Mouse (Mus musculus) midbrain, postnatal 0 days (tissue): ENCODE data around the gene Blvrb. TPM values are rescaled to one million over a fixed set of nuclear protein-coding genes. Genes with fewer than 3 reads are reported as not detected.

ENCODE experiments used
- ATAC-seq: fragments of 200-750 bp; cut with Nextera tagmentation; 2 replicates; pipeline ENCODE4 v1.8.0; 2017; ENCODE audit warnings: moderate number of reproducible peaks, mild to moderate bottlenecking, moderate TSS enrichment, moderate library complexity; ENCODE audit not compliant: low FRiP score
- DNase-seq: peaks from one replicate; pipeline ENCODE4 v3.0.0-alpha.2; 2015; ENCODE audit warnings: low spot score
- H3K27ac ChIP-seq: fragments of 300-500 bp; sonication (generic); 2 replicates; pipeline ENCODE4 v1.5.1; 2014; ENCODE audit warnings: low read depth, mild to moderate bottlenecking, low read length, mixed read lengths
- H3K27me3 ChIP-seq: fragments of 300-500 bp; sonication (generic); 2 replicates; pipeline ENCODE4 v1.6.1; 2014; ENCODE audit warnings: low read length, control low read depth, mixed read lengths; ENCODE audit not compliant: insufficient read depth
- H3K36me3 ChIP-seq: fragments of 300-500 bp; sonication (generic); 2 replicates; pipeline ENCODE4 v1.6.1; 2014; ENCODE audit warnings: low read length, control low read depth, mixed read lengths; ENCODE audit not compliant: insufficient read depth
- H3K4me1 ChIP-seq: fragments of 300-500 bp; sonication (generic); 2 replicates; pipeline ENCODE4 v1.6.1; 2014; ENCODE audit warnings: mild to moderate bottlenecking, control low read depth, antibody characterized with exemption, low read length, mixed read lengths; ENCODE audit not compliant: insufficient read depth
- H3K4me2 ChIP-seq: fragments of 300-500 bp; sonication (generic); 2 replicates; pipeline ENCODE4 v1.6.1; 2014; ENCODE audit warnings: low read depth, mild to moderate bottlenecking, low read length, mixed read lengths; ENCODE audit not compliant: poor library complexity, severe bottlenecking
- H3K4me3 ChIP-seq: fragments of 300-500 bp; sonication (generic); 2 replicates; pipeline ENCODE4 v1.5.1; 2014; ENCODE audit warnings: low read depth, mild to moderate bottlenecking, low read length, moderate library complexity
- H3K9ac ChIP-seq: fragments of 300-500 bp; sonication (generic); replicated peaks from 2 replicates; pipeline ENCODE4 v1.6.1; 2014; ENCODE audit warnings: mild to moderate bottlenecking, low read length, moderate library complexity, mixed read lengths; ENCODE audit not compliant: poor library complexity, severe bottlenecking
- H3K9me3 ChIP-seq: fragments of 300-500 bp; sonication (generic); 2 replicates; pipeline ENCODE4 v1.6.1; 2016; ENCODE audit warnings: low read length, control low read depth
- CTCF ChIP-seq: IDR thresholded peaks from 2 replicates; pipeline ENCODE4 v1.5.1; 2016; ENCODE audit warnings: antibody characterized with exemption, mild to moderate bottlenecking
- WGBS: fragments of 180-500 bp; shearing (Covaris S2); extraction: QIAGEN DNeasy Blood & Tissue Kit; methylation state at CpG from one replicate; pipeline ENCODE4 v1.1.7; 2014; 5-methylcytosine and 5-hydroxymethylcytosine counted together
- polyA plus RNA-seq: library from polyadenylated mRNA; unstranded; fragments of >200 nt; fragmentation: Nextera tagmentation; extraction: Ambion mirVana; gene quantifications from 2 replicates; pipeline ENCODE4 v1.2.1, GENCODE M21; 2015
- total RNA-seq: library from RNA; depleted of rRNA; stranded (reverse); fragments of >200 nt; gene quantifications from 2 replicates; pipeline ENCODE4 v1.2.3, GENCODE M21; 2014

Gene Blvrb
- total and polyA plus RNA-seq, 2 experiments from 2014 or later, result 15.9 to 19.5 TPM

DNA sequence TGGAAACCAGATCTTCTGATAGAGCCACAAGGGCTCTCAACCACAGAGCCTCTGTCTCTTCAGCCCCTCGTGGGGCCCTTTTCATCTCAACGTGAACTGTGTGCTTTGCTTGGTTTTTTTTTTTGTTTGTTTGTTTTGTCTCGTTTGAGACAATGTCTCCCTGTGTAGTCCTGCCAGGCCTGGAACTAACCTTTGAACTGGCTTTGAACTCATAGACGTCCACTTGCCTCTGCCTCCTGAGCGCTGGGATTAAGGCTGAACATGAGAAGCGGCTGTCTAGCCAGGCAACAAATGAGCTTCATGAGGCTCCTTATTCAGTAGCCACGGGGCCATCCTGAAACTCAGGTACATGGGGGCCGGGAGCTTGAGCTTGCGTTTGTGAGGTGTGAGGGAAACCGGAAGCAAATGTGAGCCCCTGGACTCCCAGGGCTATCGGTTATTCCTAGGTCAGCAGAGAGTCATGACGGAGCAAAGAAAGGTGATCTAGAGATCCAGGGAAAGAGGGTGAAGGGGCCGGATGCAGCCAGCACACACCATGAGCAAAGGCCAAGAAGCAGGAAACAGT is 4.5 kb downstream of the Blvrb start:
- H3K4me2 ChIP-seq, result no peak overlapping the region
- DNase-seq (no peak), ATAC-seq (no peak)
- 58% methylated on average over 13 of the region's 13 CpGs for WGBS
- no peaks in the 10 kb centered on the region for H3K27me3 ChIP-seq
- no peak overlapping the region for H3K9ac ChIP-seq
- H3K36me3 ChIP-seq, result no peaks in the 10 kb centered on the region
- H3K4me1 ChIP-seq, result no peaks in the 10 kb centered on the region
- no peak overlapping the region for H3K4me3 ChIP-seq
- no peak for TF ChIP-seq CTCF
- no peak overlapping the region for H3K27ac ChIP-seq
- H3K9me3 ChIP-seq, result no peaks in the 10 kb centered on the region

DNA sequence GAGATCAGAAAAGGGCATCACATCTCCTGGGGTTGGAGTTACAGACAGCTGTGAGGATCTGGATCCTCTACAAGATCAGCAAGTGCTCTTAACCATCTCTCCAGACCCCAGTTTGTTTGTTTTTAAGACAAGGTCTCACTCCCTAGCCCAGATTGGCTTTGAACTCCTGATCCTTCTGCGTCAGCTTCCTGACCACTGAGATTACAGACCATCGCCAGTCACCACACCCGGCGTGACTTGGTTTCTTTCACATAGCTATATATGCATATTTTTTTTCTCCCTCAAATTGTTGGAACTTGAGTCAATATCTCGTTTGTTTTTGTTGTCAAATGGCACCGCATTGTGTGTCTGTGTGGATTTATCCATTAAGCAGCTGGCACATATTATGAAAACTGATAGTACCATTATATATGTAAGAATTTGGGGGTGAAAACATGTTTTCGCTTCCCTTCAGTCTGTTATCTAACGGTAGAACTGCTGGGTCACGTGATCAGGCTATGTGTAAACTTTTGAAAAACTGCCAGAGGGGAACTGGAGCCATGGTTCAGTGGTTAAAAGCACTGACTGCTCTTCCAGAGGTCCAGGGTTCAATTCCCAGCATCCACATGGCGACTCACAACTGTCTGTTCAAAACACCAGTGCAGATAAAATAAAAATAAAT is 6.8 kb downstream of the Blvrb start:
- Histone ChIP-seq H3K9me3 (no peaks in the 10 kb centered on the region), H3K27me3 (no peaks in the 10 kb centered on the region), H3K4me1 (no peaks in the 10 kb centered on the region), H3K4me3 (no peak overlapping the region), H3K36me3 (no peaks in the 10 kb centered on the region), H3K27ac (no peak overlapping the region), H3K4me2 (no peak overlapping the region), H3K9ac (no peak overlapping the region)
- WGBS, result 80% methylated on average over 10 of the region's 10 CpGs
- no peak for TF ChIP-seq CTCF
- ATAC-seq (no peak), DNase-seq (no peak)

DNA sequence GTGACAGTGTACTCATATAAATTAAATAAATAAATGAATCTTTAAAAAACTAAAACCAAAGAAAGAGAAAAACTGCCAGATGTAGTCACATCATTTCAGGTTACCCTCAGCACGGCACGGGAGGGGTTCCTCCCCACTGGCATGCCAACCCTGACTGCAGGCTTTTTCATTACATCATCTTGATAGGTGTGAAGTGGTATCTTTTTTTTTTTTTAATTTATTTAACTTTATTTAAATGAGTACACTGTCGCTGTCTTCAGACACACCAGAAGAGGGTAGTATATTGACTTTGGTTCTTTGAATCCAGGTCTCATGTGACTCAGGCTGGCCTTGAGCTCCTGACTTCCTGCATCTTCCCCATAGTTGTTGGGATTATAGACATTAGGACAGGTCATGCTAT is 7.5 kb downstream of the Blvrb start:
- Histone ChIP-seq H3K4me3 (no peak overlapping the region), H3K27ac (no peak overlapping the region), H3K36me3 (no peaks in the 10 kb centered on the region), H3K4me1 (no peaks in the 10 kb centered on the region), H3K9me3 (no peaks in the 10 kb centered on the region), H3K4me2 (no peak overlapping the region), H3K9ac (no peak overlapping the region), H3K27me3 (no peaks in the 10 kb centered on the region)
- no peak for TF ChIP-seq CTCF
- DNase-seq, result no peak
- ATAC-seq, result no peak
- WGBS, result 97% methylated on average over 3 of the region's 3 CpGs

DNA sequence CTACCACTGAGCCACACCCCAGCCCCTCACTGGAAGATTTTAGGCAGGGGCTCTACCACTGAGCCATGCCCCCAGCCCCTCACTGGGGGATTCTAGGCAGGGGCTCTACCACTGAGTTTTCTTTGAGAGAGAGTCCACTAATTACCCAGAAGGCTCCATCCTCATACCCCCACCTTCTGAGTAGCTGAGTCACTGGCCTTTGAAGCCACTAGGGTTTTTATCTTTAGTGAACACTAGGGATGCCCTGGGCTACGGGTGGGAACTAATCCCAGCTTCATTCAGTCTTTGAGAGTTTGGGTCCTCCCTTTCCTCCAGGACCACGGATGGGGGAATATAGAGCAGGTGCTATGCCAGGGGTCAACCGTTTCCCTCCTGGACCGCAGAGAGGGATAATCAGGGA is 10.8 kb downstream of the Blvrb start:
- no peak for TF ChIP-seq CTCF
- no peaks in the 10 kb centered on the region for H3K36me3 ChIP-seq
- H3K4me2 ChIP-seq, result no peak overlapping the region
- no peak overlapping the region for H3K4me3 ChIP-seq
- no peaks in the 10 kb centered on the region for H3K4me1 ChIP-seq
- no peak for ATAC-seq
- no peak overlapping the region for H3K27ac ChIP-seq
- no peak overlapping the region for H3K9ac ChIP-seq
- H3K9me3 ChIP-seq, result no peaks in the 10 kb centered on the region
- H3K27me3 ChIP-seq, result no peaks in the 10 kb centered on the region
- DNase-seq, result no peak
- WGBS, result 79% methylated on average over 4 of the region's 4 CpGs

DNA sequence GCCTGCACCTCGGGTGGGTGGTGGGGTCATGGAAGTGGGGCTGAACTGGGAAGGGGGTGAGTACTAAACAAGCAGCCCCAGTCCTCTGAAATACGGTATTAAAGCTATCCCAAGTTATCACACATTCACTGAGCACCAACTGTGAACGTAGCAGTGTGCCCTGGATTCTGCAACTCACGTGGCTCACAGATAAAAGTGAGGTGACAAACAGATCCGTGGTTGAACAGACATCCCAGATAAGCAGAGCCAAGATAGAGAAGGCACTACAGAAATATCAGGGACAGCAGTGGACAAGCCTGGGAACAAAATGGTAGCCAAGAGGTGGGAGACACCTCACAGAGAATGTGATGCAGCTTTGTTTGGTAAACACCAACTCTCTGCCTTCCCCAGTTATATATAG is 11.9 kb downstream of the Blvrb start:
- TF ChIP-seq CTCF, result no peak
- Histone ChIP-seq H3K4me1 (no peaks in the 10 kb centered on the region), H3K9me3 (no peaks in the 10 kb centered on the region), H3K36me3 (no peaks in the 10 kb centered on the region), H3K4me3 (no peak overlapping the region), H3K9ac (no peak overlapping the region), H3K27me3 (no peaks in the 10 kb centered on the region), H3K4me2 (no peak overlapping the region), H3K27ac (no peak overlapping the region)
- no peak for DNase-seq
- no peak for ATAC-seq
- 90% methylated on average over 5 of the region's 5 CpGs for WGBS

DNA sequence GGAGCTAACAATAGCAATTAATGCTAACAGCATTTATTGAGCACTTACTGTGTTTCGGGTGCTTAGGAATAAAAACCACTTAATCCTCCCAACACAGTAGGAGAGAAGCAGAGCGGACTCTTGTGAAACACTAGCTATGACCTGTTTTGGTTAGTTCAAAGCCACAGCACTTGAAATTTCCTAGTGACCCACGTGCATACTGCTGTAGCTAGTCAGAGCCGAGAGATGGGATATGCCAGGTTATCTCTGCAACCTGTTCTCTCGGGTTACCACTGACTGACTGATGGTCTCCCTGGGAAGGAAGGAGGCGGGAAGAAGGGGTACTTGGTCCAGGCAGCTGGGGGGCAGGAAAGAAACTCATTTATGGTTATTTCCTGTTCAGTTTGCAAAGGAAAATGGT is 12.7 kb downstream of the Blvrb start:
- no peaks in the 10 kb centered on the region for H3K36me3 ChIP-seq
- DNase-seq (no peak), ATAC-seq (no peak)
- no peaks in the 10 kb centered on the region for H3K27me3 ChIP-seq
- no peak overlapping the region for H3K4me3 ChIP-seq
- H3K27ac ChIP-seq, result no peak overlapping the region
- TF ChIP-seq CTCF, result no peak
- 86% methylated on average over 6 of the region's 6 CpGs for WGBS
- H3K4me2 ChIP-seq, result no peak overlapping the region
- no peaks in the 10 kb centered on the region for H3K4me1 ChIP-seq
- H3K9me3 ChIP-seq, result no peaks in the 10 kb centered on the region
- H3K9ac ChIP-seq, result no peak overlapping the region
